Mouse (Mus musculus): ENCODE results near the gene S100a4.

The S100a4 gene

GRCm38 (mm10) chr3:90625496-90625895 lies 21.9 kb downstream of the S100a4 start:
- no peak for DNase-seq (ENCODE audit: low read depth)

DNA sequence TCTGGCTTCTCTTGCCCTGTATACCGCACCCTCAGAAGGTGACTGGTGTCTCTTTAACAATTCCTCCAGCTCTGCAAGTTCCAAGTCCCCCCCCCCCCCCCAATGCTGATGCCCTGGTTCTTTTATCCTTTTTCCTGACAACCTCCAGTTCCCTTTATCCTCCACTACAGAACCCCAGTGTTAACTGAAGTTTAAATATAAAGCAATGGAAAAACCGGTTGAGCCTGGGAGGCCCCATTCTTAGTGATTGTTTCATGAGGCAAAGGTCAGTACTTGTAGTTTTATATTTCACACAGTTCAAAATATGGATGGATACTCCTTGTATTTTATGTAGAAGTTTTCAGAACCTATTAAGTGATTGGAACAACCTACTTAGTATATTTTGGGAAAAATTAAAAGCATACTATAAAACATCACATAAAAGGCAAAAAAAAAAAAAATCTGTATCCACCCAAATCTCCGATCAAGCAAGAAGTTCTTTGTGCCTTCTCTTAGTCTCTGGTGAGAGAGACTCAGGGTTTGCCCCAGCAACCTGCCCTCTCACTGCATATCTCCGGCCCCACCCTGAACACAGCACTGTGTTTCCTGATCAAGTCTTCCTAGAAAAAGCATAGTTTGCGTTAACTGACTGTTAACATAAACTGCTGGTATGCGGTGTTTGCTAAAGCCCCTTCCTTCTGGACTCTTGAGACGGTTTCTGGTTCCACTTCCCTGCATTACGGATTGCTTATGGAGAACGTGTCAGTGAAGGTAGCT lies 22.9 kb downstream of the S100a4 start:
- no peak for DNase-seq (ENCODE audit: low read depth)

DNA sequence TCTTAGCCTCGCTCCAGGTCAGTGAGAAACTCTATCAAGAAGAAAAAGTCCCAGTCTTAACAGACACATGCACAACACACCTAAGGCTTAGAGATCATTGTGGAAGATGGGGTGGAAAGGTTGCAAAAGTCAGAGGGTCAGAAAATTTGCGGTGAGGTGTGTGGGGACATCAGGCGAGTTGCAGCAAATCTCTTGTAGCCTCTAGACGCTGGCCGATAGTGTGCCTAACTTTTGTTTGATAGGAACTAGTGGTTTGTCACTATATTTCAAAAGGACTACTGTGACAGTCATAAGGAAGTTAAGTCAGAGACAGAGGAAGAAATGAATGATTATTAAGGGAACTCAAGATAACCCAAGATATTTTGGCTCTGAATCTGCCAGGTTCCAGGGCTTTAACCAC lies 23.8 kb downstream of the S100a4 start:
- peak; percentile 58 for DNase-seq (ENCODE audit: low read depth)

DNA sequence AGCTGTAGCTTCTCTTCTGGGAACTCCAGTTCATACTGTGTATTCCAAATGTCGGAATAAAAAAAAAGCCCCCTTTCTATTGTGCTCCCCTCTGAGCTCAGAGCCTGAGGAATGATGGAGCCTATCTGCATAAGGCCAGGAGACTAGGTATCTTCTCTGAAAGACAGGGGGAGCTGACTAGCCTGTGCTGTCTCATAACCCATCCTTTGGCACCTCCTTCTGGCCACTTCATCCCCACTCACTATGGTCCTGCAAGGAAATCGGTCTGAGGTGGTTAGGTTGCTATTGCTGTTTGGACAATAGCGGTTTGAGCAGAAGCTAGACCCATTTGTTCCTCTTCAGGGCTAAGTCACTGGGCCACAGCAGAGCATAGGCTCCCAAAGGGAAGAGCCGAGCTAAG lies 24.2 kb downstream of the S100a4 start:
- DNase-seq (ENCODE audit: low read depth): peak; percentile 73

GRCm38 (mm10) chr3:90629298-90629697 lies 25.7 kb downstream of the S100a4 start:
- peak; percentile 22 for DNase-seq (ENCODE audit: low read depth)

DNA sequence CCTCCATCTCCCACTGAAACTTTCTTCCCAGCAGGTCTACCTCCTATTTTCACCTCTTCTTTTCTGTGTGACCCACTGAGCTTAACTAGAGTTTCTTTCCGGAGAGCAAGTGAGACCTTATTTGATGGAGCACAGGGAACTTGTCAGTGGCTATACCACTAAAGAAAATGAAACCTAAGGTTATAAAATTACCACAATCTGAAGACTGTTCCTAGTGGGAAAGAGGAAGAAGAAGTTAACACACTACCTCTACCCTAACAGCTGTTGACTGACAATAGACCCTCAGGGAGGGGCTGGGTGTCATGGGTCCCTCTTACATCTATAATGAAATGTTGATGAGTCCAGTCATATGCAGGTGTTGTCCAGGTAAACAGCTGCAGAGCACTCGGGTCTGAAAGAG lies 28.4 kb downstream of the S100a4 start:
- no peak for DNase-seq (ENCODE audit: low read depth)

GRCm38 (mm10) chr3:90638511-90639275 lies 35.1 kb downstream of the S100a4 start:
- DNase-seq (ENCODE audit: low read depth): no peak

DNA sequence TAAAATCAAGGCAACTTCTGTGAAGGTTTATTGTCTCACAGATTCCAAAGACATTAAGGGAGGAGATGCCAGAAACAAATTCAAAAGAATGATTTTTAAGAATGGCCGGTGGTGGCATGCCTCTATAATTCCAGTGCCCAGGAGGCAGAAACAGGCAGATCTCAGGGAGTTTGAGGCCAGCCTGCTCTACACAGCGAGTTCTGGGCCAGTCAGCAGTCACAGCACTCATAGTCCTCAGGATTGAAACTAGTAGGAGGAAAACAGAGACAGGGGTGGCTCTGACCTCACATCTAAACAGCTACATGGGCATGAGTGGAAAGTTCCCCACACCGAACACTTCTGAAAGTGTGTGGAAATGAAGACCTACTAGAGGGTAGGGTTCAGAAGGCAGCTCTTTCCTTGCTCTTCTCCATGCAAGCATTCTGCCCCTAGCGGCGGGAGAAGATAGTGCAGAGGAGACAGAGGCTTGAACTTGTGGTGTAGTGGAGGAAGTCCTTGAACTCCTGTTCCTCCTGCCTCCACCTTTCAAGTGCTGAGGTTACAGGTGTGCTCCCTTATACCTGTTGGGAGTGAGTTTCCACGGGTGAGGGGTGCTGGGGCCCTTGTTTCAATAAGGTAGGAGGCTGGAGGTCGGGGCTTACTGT lies 36.1 kb downstream of the S100a4 start:
- DNase-seq (ENCODE audit: low read depth): peak; percentile 71

- DNase-seq (ENCODE audit: low read depth): no peak
Observed at GRCm38 (mm10) chr3:90640981-90641380, 37.4 kb downstream of the S100a4 start.

DNA sequence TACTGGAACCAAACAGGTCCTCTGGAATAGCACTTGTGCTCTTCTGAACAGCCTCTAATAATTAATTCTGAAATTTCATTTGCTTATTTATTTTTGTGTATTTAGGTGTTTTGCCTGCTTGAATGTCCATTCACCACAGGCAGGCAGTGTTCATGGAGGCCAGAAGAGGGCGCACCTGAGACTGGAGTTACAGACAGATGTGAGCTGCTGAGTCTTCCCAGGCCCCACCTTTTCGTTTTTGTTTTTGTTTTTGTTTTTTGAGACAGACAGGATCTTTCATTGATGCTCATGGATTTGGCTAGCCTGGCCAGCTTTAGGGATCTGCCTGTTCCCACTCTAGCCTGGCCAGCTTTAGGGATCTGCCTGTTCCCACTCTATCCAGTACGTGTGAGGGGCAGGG lies 40.6 kb downstream of the S100a4 start:
- peak; percentile 69 for DNase-seq (ENCODE audit: low read depth)

DNA sequence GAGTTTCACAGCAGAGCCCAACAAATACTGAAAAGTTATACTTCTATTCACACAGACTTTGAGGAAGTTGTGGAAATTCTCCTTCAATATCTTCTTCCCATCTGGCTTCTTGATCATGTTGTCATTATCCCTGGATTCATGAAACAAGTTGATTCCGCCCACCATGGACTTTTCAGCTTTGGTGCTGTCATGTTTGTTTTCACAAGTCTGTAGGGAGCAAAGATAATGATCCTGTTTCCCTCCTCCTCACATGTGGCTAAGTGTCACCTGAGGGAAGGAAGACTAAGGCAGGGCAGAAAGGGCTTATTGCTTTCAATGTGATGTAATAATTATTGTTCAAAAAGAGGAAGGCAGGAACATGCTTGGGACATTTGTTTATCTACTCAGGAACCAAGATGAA lies 43.7 kb downstream of the S100a4 start:
- no peak for DNase-seq (ENCODE audit: low read depth)

DNA sequence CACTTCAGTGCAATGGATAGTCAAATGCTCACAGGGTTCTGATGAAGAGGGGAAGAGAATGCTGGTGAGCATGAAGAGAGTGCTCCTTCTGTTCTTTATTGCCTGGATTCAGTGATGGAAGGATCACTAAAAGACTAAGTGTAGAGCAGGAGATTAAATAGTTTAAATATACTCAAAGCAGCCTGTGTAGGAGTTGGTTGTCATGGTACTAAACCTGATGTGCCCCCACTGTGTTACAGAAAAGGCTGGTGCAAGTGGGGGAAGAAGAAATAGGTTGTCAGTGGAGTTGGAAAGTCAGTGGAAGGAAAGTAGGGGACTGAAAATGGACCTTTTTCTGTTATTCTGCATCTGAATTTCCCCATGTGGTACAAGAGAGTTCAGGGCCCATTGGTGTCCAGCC lies 45.4 kb downstream of the S100a4 start:
- DNase-seq (ENCODE audit: low read depth): no peak

DNA sequence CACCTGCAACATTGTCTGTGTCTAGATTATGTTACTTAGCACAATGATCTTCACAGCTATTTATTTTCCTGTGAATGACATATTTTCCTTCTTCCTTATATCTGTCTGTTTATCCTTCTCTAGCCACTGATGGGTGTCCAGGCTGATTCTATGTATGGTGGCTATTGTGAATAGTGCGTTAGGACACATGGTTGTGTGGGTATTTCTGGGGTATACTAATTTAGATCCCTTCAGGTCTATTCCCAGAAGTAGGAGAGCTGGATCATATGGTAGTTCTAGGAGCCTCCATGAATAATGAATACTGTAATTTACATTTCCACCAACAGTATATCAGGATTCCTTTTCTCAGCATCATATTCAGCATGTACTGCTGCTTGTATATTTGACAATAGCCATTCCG lies 46.3 kb downstream of the S100a4 start:
- DNase-seq (ENCODE audit: low read depth): no peak

GRCm38 (mm10) chr3:90652878-90653508 lies 49.4 kb downstream of the S100a4 start:
- peak; percentile 71 for DNase-seq (ENCODE audit: low read depth)

- DNase-seq (ENCODE audit: low read depth): no peak
Observed at GRCm38 (mm10) chr3:90653717-90654116, 50.1 kb downstream of the S100a4 start, which contains the start of gene S100a7a. Gene S100a7a (plus strand): TSS chr3:90654017.

All from 416B (cell line).